Mouse (Mus musculus): Measurements from ENCODE around the gene Mif.
A peak's percentile ranks its signal among the peaks of the same experiment; 100 is the strongest.

DNA sequence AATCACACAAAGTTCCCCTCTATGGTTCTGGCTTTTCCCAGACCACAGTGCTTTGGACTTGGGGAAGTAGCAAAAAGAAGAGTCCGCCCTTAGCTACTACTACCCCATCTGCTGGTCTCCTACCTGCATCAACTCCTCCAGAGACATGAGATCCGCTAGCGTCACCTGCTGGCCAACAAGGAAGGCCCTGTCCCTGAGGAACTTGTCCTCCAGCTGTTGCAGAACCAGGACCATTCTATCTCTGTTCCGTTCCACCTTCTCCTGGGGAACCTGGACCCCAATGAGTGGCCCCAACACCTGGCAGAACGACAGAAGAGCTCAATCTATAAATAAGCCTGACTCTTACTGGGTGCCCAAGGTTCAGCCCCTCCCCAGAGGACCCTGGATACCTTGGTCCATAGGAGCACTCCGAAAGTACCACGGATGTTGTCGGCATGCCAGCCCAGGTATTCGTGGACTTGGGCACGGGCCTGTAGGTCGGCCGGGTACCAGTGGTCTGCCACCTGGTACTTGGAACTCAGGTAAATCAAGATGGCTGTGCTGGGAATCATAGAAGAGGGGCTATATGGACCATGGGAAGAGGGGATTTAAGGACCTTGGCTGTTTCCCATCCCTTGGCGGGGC, 27.7 kb downstream of the Mif start:
- peak; percentile 98 for TF ChIP-seq CTCF (IDR thresholded peaks at IDR 0.05; ENCODE audit: extremely low read depth, insufficient read length, insufficient replicate concordance, low read depth, low read length)
- no peak for TF ChIP-seq POLR2A (IDR thresholded peaks at IDR 0.05; ENCODE audit: low read depth, low read length)
